Mouse (Mus musculus): Measurements from ENCODE around the gene Pklr.
A peak's percentile ranks its signal among the peaks of the same experiment; 100 is the strongest.

DNA sequence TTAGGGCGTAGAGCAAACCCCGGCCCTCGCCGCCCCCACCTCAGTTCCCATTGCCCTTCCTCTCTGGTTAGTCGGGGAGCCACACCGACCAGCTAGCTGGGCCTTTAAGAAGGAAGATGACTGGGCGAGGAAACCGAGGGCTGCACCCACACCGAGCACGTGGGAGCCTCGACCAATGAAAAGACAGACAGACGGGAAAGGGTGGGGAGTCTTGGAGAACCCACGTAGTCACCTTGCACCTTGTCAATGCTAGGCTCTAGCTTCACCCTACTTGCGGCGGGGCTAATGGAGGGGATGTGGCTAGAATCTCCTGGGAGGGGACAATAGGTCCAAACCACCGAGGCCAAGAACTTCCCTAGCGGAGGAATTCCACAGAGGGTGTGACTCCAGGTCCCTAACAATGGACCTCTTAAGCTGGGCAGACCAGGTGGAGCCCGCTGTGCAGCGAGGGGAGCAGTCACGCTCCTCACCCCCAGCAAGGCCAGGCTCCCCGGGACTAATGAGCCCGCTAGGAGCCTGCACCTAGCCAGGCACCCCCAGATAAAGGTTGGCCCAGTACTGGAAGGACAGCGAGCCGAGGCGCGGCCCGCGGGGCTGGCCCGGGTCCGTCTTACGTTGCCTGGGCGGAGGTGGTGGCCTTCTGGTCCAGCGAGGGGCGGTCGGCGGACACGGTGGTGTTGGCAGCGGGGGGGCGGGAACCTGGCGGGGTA, 45.9 kb upstream of the Pklr start:
- TF ChIP-seq CTCF (IDR thresholded peaks at IDR 0.05; ENCODE audit: control insufficient read depth, insufficient read depth, insufficient read length) (no peak), USF1 (IDR thresholded peaks at IDR 0.05; ENCODE audit: low read depth) (peak; percentile 97), MYOG (IDR thresholded peaks at IDR 0.05; ENCODE audit: control insufficient read depth, extremely low read depth, insufficient read length) (no peak), CEBPB (IDR thresholded peaks at IDR 0.05; ENCODE audit: low read depth) (no peak)
